Mouse (Mus musculus) liver, embryonic 13.5 days (tissue): ENCODE results near the gene Tbl1x. TPM values are rescaled to one million over a fixed set of nuclear protein-coding genes. Genes with fewer than 3 reads are reported as not detected.

Experiments used
- ATAC-seq: fragments of 200-750 bp; cut with Nextera tagmentation; 2 replicates; pipeline ENCODE4 v1.8.0; 2017; ENCODE audit warnings: low read depth, mild to moderate bottlenecking, moderate number of reproducible peaks, moderate library complexity
- DNase-seq: peaks from one replicate; pipeline ENCODE4 v3.0.0; 2022
- H3K27ac ChIP-seq: fragments of 300-500 bp; sonication (generic); 2 replicates; pipeline ENCODE4 v1.5.1; 2015; ENCODE audit warnings: moderate library complexity, mild to moderate bottlenecking, inconsistent platforms
- H3K27me3 ChIP-seq: fragments of 300-500 bp; sonication (generic); 2 replicates; pipeline ENCODE4 v1.6.1; 2015; ENCODE audit warnings: mild to moderate bottlenecking, inconsistent platforms
- H3K36me3 ChIP-seq: fragments of 300-500 bp; sonication (generic); 2 replicates; pipeline ENCODE4 v1.6.1; 2015; ENCODE audit warnings: mild to moderate bottlenecking, inconsistent platforms
- H3K4me1 ChIP-seq: fragments of 300-500 bp; sonication (generic); replicated peaks from 2 replicates; pipeline ENCODE4 v1.6.1; 2015; ENCODE audit warnings: inconsistent platforms
- H3K4me2 ChIP-seq: fragments of 300-500 bp; sonication (generic); 2 replicates; pipeline ENCODE4 v1.6.1; 2015; ENCODE audit warnings: inconsistent platforms, mild to moderate bottlenecking, moderate library complexity
- H3K4me3 ChIP-seq: fragments of 300-500 bp; sonication (generic); replicated peaks from 2 replicates; pipeline ENCODE4 v1.5.1; 2015; ENCODE audit warnings: mild to moderate bottlenecking, inconsistent platforms
- H3K9ac ChIP-seq: fragments of 300-500 bp; sonication (generic); 2 replicates; pipeline ENCODE4 v1.6.1; 2015; ENCODE audit warnings: mild to moderate bottlenecking, inconsistent platforms
- H3K9me3 ChIP-seq: fragments of 300-500 bp; sonication (generic); replicated peaks from 2 replicates; pipeline ENCODE4 v1.6.1; 2016; ENCODE audit warnings: inconsistent platforms
- WGBS: fragments of 180-500 bp; shearing (Covaris S2); methylation state at CpG from one replicate; pipeline ENCODE4 v1.1.7; 2015; ENCODE audit not compliant: insufficient replicate concordance; 5-methylcytosine and 5-hydroxymethylcytosine counted together
- polyA plus RNA-seq: library from polyadenylated mRNA; unstranded; fragments of >200 nt; fragmentation: Nextera tagmentation; extraction: Ambion mirVana; gene quantifications from 2 replicates; pipeline ENCODE4 v1.2.1, GENCODE M21; 2015

Tbl1x gene
- polyA plus RNA-seq, 1 experiment from 2014 or later: 20.3 TPM

- Histone ChIP-seq H3K4me3 (no peak overlapping the region), H3K9me3 (no peaks in the 10 kb centered on the region), H3K27ac (no peak overlapping the region), H3K4me2 (no peak overlapping the region), H3K36me3 (no peaks in the 10 kb centered on the region), H3K27me3 (no peaks in the 10 kb centered on the region), H3K4me1 (peaks cover 31% of the 10 kb centered on the region), H3K9ac (no peak overlapping the region)
- ATAC-seq: no peak
- DNase-seq: no peak
Observed at GRCm38 (mm10) chrX:77545362-77546078, 34.7 kb downstream of the Tbl1x start.

- Histone ChIP-seq H3K4me2 (no peak overlapping the region), H3K9ac (no peak overlapping the region), H3K36me3 (no peaks in the 10 kb centered on the region), H3K27ac (no peak overlapping the region), H3K4me1 (peaks cover 31% of the 10 kb centered on the region), H3K9me3 (no peaks in the 10 kb centered on the region), H3K27me3 (no peaks in the 10 kb centered on the region), H3K4me3 (no peak overlapping the region)
- 62% methylated on average over 1 of the region's 1 CpGs for WGBS
- DNase-seq: no peak
- no peak for ATAC-seq
Observed at GRCm38 (mm10) chrX:77546448-77546847, 35.6 kb downstream of the Tbl1x start.

GRCm38 (mm10) chrX:77548951-77549350 lies 38.1 kb downstream of the Tbl1x start:
- DNase-seq (no peak), ATAC-seq (no peak)
- no peaks in the 10 kb centered on the region for H3K27me3 ChIP-seq
- H3K9me3 ChIP-seq: no peaks in the 10 kb centered on the region
- H3K4me3 ChIP-seq: no peak overlapping the region
- no peak overlapping the region for H3K9ac ChIP-seq
- 76% methylated on average over 1 of the region's 1 CpGs for WGBS
- H3K27ac ChIP-seq: no peak overlapping the region
- H3K4me1 ChIP-seq: peaks cover 29% of the 10 kb centered on the region
- H3K36me3 ChIP-seq: no peaks in the 10 kb centered on the region
- no peak overlapping the region for H3K4me2 ChIP-seq

GRCm38 (mm10) chrX:77550388-77550787 lies 39.6 kb downstream of the Tbl1x start:
- Histone ChIP-seq H3K9ac (no peak overlapping the region), H3K4me3 (no peak overlapping the region), H3K36me3 (no peaks in the 10 kb centered on the region), H3K27me3 (no peaks in the 10 kb centered on the region), H3K27ac (no peak overlapping the region), H3K4me1 (peaks cover 17% of the 10 kb centered on the region), H3K9me3 (no peaks in the 10 kb centered on the region), H3K4me2 (no peak overlapping the region)
- DNase-seq (no peak), ATAC-seq (no peak)

GRCm38 (mm10) chrX:77551306-77551705 lies 40.5 kb downstream of the Tbl1x start:
- no peak for ATAC-seq
- no peak for DNase-seq
- no peak overlapping the region for H3K4me3 ChIP-seq

GRCm38 (mm10) chrX:77552088-77552487 lies 41.3 kb downstream of the Tbl1x start:
- no peaks in the 10 kb centered on the region for H3K27me3 ChIP-seq
- H3K9me3 ChIP-seq: no peaks in the 10 kb centered on the region
- no peak overlapping the region for H3K9ac ChIP-seq
- no peak for DNase-seq
- no peak for ATAC-seq
- H3K27ac ChIP-seq: no peak overlapping the region
- H3K36me3 ChIP-seq: no peaks in the 10 kb centered on the region
- H3K4me1 ChIP-seq: peaks cover 2% of the 10 kb centered on the region
- 51% methylated on average over 3 of the region's 3 CpGs for WGBS
- H3K4me3 ChIP-seq: no peak overlapping the region
- H3K4me2 ChIP-seq: no peak overlapping the region

More at GRCm38 (mm10) chrX:77551306-77551705, 40.5 kb downstream of the Tbl1x start:
- Histone ChIP-seq H3K9me3 (no peaks in the 10 kb centered on the region), H3K4me1 (peaks cover 7% of the 10 kb centered on the region), H3K36me3 (no peaks in the 10 kb centered on the region), H3K4me2 (no peak overlapping the region), H3K9ac (no peak overlapping the region), H3K27ac (no peak overlapping the region), H3K27me3 (no peaks in the 10 kb centered on the region)

GRCm38 (mm10) chrX:77555985-77556384 lies 45.2 kb downstream of the Tbl1x start:
- no peak overlapping the region for H3K27ac ChIP-seq
- ATAC-seq (no peak), DNase-seq (no peak)
- H3K4me2 ChIP-seq: no peak overlapping the region
- peaks cover 8% of the 10 kb centered on the region; the same call in 1 of the 2 replicates for H3K4me1 ChIP-seq
- WGBS: 62% methylated on average over 1 of the region's 1 CpGs
- no peaks in the 10 kb centered on the region for H3K36me3 ChIP-seq
- no peaks in the 10 kb centered on the region for H3K27me3 ChIP-seq
- no peak overlapping the region for H3K4me3 ChIP-seq
- H3K9me3 ChIP-seq: no peaks in the 10 kb centered on the region
- no peak overlapping the region for H3K9ac ChIP-seq

- no peak for DNase-seq
- Histone ChIP-seq H3K9ac (no peak overlapping the region), H3K27me3 (no peaks in the 10 kb centered on the region), H3K4me3 (no peak overlapping the region), H3K36me3 (no peaks in the 10 kb centered on the region), H3K27ac (no peak overlapping the region; the same call in 1 of the 2 replicates), H3K4me2 (no peak overlapping the region), H3K4me1 (peaks cover 8% of the 10 kb centered on the region; the same call in 1 of the 2 replicates), H3K9me3 (no peaks in the 10 kb centered on the region)
- ATAC-seq: peak; percentile 67; the same call in 1 of the 2 replicates
Observed at GRCm38 (mm10) chrX:77559199-77559881, 48.5 kb downstream of the Tbl1x start.

- H3K4me2 ChIP-seq: no peak overlapping the region
- H3K27ac ChIP-seq: no peak overlapping the region
- no peak overlapping the region for H3K4me3 ChIP-seq
- DNase-seq (no peak), ATAC-seq (no peak)
- no peaks in the 10 kb centered on the region for H3K9me3 ChIP-seq
- H3K27me3 ChIP-seq: no peaks in the 10 kb centered on the region
- peaks cover 18% of the 10 kb centered on the region; the same call in 1 of the 2 replicates for H3K4me1 ChIP-seq
- no peak overlapping the region for H3K9ac ChIP-seq
- H3K36me3 ChIP-seq: no peaks in the 10 kb centered on the region
- 59% methylated on average over 2 of the region's 2 CpGs for WGBS
Observed at GRCm38 (mm10) chrX:77563616-77564015, 52.8 kb downstream of the Tbl1x start.

- no peaks in the 10 kb centered on the region for H3K36me3 ChIP-seq
- H3K9ac ChIP-seq: no peak overlapping the region
- 36% methylated on average over 1 of the region's 1 CpGs for WGBS
- peak; percentile 73 for ATAC-seq
- H3K9me3 ChIP-seq: no peaks in the 10 kb centered on the region
- H3K27ac ChIP-seq: no peak overlapping the region
- no peaks in the 10 kb centered on the region for H3K27me3 ChIP-seq
- no peak for DNase-seq
- H3K4me2 ChIP-seq: no peak overlapping the region
- H3K4me1 ChIP-seq: peaks cover 10% of the 10 kb centered on the region; the same call in 1 of the 2 replicates
- no peak overlapping the region for H3K4me3 ChIP-seq
Observed at GRCm38 (mm10) chrX:77566739-77567138, 55.9 kb downstream of the Tbl1x start.

GRCm38 (mm10) chrX:77568013-77568412 lies 57.2 kb downstream of the Tbl1x start:
- Histone ChIP-seq H3K9me3 (no peaks in the 10 kb centered on the region), H3K4me2 (no peak overlapping the region), H3K4me3 (no peak overlapping the region), H3K36me3 (no peaks in the 10 kb centered on the region), H3K9ac (no peak overlapping the region), H3K27me3 (no peaks in the 10 kb centered on the region), H3K4me1 (peaks cover 10% of the 10 kb centered on the region; the same call in 1 of the 2 replicates), H3K27ac (no peak overlapping the region)
- WGBS: 46% methylated on average over 2 of the region's 2 CpGs
- DNase-seq: no peak
- ATAC-seq: no peak

GRCm38 (mm10) chrX:77573743-77574142 lies 62.9 kb downstream of the Tbl1x start:
- 73% methylated on average over 1 of the region's 1 CpGs for WGBS

More at GRCm38 (mm10) chrX:77573743-77574142, 62.9 kb downstream of the Tbl1x start:
- Histone ChIP-seq H3K4me2 (no peak overlapping the region), H3K4me1 (peaks cover 11% of the 10 kb centered on the region), H3K9me3 (no peaks in the 10 kb centered on the region), H3K27ac (no peak overlapping the region), H3K36me3 (no peaks in the 10 kb centered on the region), H3K27me3 (no peaks in the 10 kb centered on the region), H3K9ac (no peak overlapping the region), H3K4me3 (no peak overlapping the region)
- DNase-seq (no peak), ATAC-seq (no peak)
